Mouse (Mus musculus) heart, adult 2 months (tissue): Measurements from ENCODE around the gene Cntnap5b.

Experiments
- CTCF ChIP-seq: fragments of 200-600 bp; IDR thresholded peaks from 2 replicates; pipeline ENCODE4 v1.8.1; 2022; ENCODE audit warnings: antibody characterized with exemption, mild to moderate bottlenecking, moderate library complexity
- EP300 ChIP-seq: fragments of 200-500 bp; IDR thresholded peaks from 2 replicates; pipeline ENCODE4 v1.6.1; 2011; ENCODE audit warnings: low read depth, low read length, control low read depth; ENCODE audit not compliant: insufficient read depth
- POLR2A ChIP-seq: fragments of 200-500 bp; IDR thresholded peaks from 2 replicates; pipeline ENCODE4 v1.6.1; 2011; ENCODE audit warnings: mild to moderate bottlenecking, low read depth, low read length, control low read depth; ENCODE audit not compliant: insufficient read depth

DNA sequence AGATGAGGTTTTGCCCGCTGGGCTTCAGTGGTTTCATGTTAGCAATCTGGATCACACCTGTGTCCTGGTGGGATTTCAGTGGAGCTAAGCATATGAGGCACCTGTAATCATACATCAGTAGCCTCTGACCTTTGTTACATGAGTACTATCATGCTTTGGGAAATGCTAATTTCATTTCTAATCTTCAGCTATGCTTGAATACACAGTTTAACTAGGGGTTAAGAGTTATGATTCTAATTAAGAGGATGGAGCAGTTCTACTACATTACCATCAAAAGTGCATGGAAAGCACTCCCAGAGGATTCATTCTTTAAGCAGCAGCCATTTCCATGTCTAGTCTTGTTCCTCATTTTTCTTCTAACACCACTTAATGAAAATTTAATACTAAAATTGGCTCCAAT is 538.1 kb downstream of the Cntnap5b start:
- no peak for TF ChIP-seq CTCF
- no peak for TF ChIP-seq EP300
- TF ChIP-seq POLR2A, result no peak
